Mouse (Mus musculus) stomach, postnatal 0 days (tissue): ENCODE results near the gene Vapb. TPM values are rescaled to one million over a fixed set of nuclear protein-coding genes. Genes with fewer than 3 reads are reported as not detected.

Source experiments
- ATAC-seq: fragments of 200-750 bp; cut with Nextera tagmentation; 2 replicates; pipeline ENCODE4 v1.8.0; 2017; ENCODE audit not compliant: low FRiP score, low TSS enrichment
- DNase-seq: peaks from one replicate; pipeline ENCODE4 v3.0.0-alpha.2; 2016; ENCODE audit warnings: low spot score
- H3K27ac ChIP-seq: fragments of 300-500 bp; sonication (generic); replicated peaks from 2 replicates; pipeline ENCODE4 v1.5.1; 2014; ENCODE audit warnings: mild to moderate bottlenecking, control low read depth
- H3K27me3 ChIP-seq: fragments of 300-500 bp; sonication (generic); 2 replicates; pipeline ENCODE4 v1.6.1; 2014; ENCODE audit warnings: low read length; ENCODE audit not compliant: control insufficient read depth, insufficient read depth
- H3K36me3 ChIP-seq: fragments of 300-500 bp; sonication (generic); 2 replicates; pipeline ENCODE4 v1.6.1; 2014; ENCODE audit warnings: low read length, mixed read lengths; ENCODE audit not compliant: control insufficient read depth, insufficient read depth
- H3K4me1 ChIP-seq: fragments of 300-500 bp; sonication (generic); replicated peaks from 2 replicates; pipeline ENCODE4 v1.6.1; 2014; ENCODE audit warnings: antibody characterized with exemption; ENCODE audit not compliant: control insufficient read depth, insufficient read depth
- H3K4me2 ChIP-seq: fragments of 300-500 bp; sonication (generic); replicated peaks from 2 replicates; pipeline ENCODE4 v1.6.1; 2014; ENCODE audit warnings: low read depth, mild to moderate bottlenecking, control low read depth, moderate library complexity
- H3K4me3 ChIP-seq: fragments of 300-500 bp; sonication (generic); 2 replicates; pipeline ENCODE4 v1.5.1; 2014; ENCODE audit warnings: low read depth, low read length, control low read depth
- H3K9ac ChIP-seq: fragments of 300-500 bp; sonication (generic); 2 replicates; pipeline ENCODE4 v1.6.1; 2014; ENCODE audit warnings: mild to moderate bottlenecking, low read length, control low read depth, mixed read lengths
- H3K9me3 ChIP-seq: fragments of 300-500 bp; sonication (generic); 2 replicates; pipeline ENCODE4 v1.6.1; 2016; ENCODE audit warnings: low read length; ENCODE audit not compliant: control insufficient read depth
- CTCF ChIP-seq: IDR thresholded peaks from 2 replicates; pipeline ENCODE4 v1.5.1; 2016; ENCODE audit warnings: antibody characterized with exemption, low read depth, mild to moderate bottlenecking, moderate library complexity
- EP300 ChIP-seq: optimal IDR thresholded peaks from 2 replicates; pipeline ENCODE3; 2016; ENCODE audit warnings: antibody characterized with exemption
- WGBS: fragments of 180-500 bp; shearing (Covaris S2); extraction: QIAGEN DNeasy Blood & Tissue Kit; methylation state at CpG from one replicate; pipeline ENCODE4 v1.1.7; 2014; 5-methylcytosine and 5-hydroxymethylcytosine counted together
- polyA plus RNA-seq: library from polyadenylated mRNA; unstranded; fragments of >200 nt; fragmentation: Nextera tagmentation; extraction: Ambion mirVana; gene quantifications from 2 replicates; pipeline ENCODE4 v1.2.1, GENCODE M21; 2015

The Vapb gene
- polyA plus RNA-seq, 1 experiment from 2014 or later, result 11.1 TPM

GRCm38 (mm10) chr2:173724940-173725807 is 12.1 kb upstream of the Vapb start:
- H3K36me3 ChIP-seq, result no peaks in the 10 kb centered on the region
- H3K27me3 ChIP-seq, result no peaks in the 10 kb centered on the region
- no peak for ATAC-seq
- no peak overlapping the region for H3K4me3 ChIP-seq
- no peak overlapping the region for H3K27ac ChIP-seq
- 71% methylated on average over 15 of the region's 15 CpGs for WGBS
- H3K9me3 ChIP-seq, result no peaks in the 10 kb centered on the region
- TF ChIP-seq CTCF (no peak), EP300 (no peak)
- no peak overlapping the region for H3K4me2 ChIP-seq
- H3K9ac ChIP-seq, result no peak overlapping the region
- H3K4me1 ChIP-seq, result no peaks in the 10 kb centered on the region; the same call in 1 of the 2 replicates
- DNase-seq, result no peak

GRCm38 (mm10) chr2:173725819-173726218 is 11.5 kb upstream of the Vapb start:
- no peak overlapping the region for H3K4me2 ChIP-seq
- 91% methylated on average over 4 of the region's 4 CpGs for WGBS
- H3K4me3 ChIP-seq, result no peak overlapping the region
- no peaks in the 10 kb centered on the region; the same call in 1 of the 2 replicates for H3K4me1 ChIP-seq
- no peaks in the 10 kb centered on the region for H3K9me3 ChIP-seq
- H3K9ac ChIP-seq, result no peak overlapping the region
- no peak for TF ChIP-seq EP300
- TF ChIP-seq CTCF, result no peak
- no peak overlapping the region for H3K27ac ChIP-seq
- ATAC-seq, result no peak
- no peaks in the 10 kb centered on the region for H3K27me3 ChIP-seq
- H3K36me3 ChIP-seq, result no peaks in the 10 kb centered on the region
- no peak for DNase-seq

- DNase-seq, result peak; percentile 24
- no peak overlapping the region for H3K27ac ChIP-seq
- no peak overlapping the region for H3K4me2 ChIP-seq
Observed at GRCm38 (mm10) chr2:173730444-173730966, 6.8 kb upstream of the Vapb start.

GRCm38 (mm10) chr2:173734426-173734825 is 2.9 kb upstream of the Vapb start:
- 46% methylated on average over 2 of the region's 2 CpGs for WGBS
- no peak overlapping the region for H3K4me2 ChIP-seq
- no peak overlapping the region for H3K27ac ChIP-seq
- H3K4me1 ChIP-seq, result peaks cover 6% of the 10 kb centered on the region
- no peak overlapping the region for H3K9ac ChIP-seq
- no peak for TF ChIP-seq CTCF
- no peak for TF ChIP-seq EP300
- DNase-seq, result no peak
- ATAC-seq, result no peak
- H3K27me3 ChIP-seq, result no peaks in the 10 kb centered on the region
- H3K9me3 ChIP-seq, result no peaks in the 10 kb centered on the region
- H3K36me3 ChIP-seq, result no peaks in the 10 kb centered on the region; the same call in 1 of the 2 replicates
- H3K4me3 ChIP-seq, result no peak overlapping the region

More at GRCm38 (mm10) chr2:173730444-173730966, 6.8 kb upstream of the Vapb start:
- H3K4me3 ChIP-seq, result no peak overlapping the region
- H3K9ac ChIP-seq, result 0 out of 2 replicates have a peak overlapping the region, but pooled peaks have one; percentile 27
- no peaks in the 10 kb centered on the region for H3K9me3 ChIP-seq
- H3K27me3 ChIP-seq, result no peaks in the 10 kb centered on the region
- WGBS, result 16% methylated on average over 9 of the region's 9 CpGs
- ATAC-seq, result peak; percentile 75
- H3K36me3 ChIP-seq, result no peaks in the 10 kb centered on the region
- H3K4me1 ChIP-seq, result no peaks in the 10 kb centered on the region
- TF ChIP-seq EP300 (no peak), CTCF (no peak)

- Histone ChIP-seq H3K27ac (peak overlapping the region; percentile 86; the same call in 1 of the 2 replicates), H3K9me3 (no peaks in the 10 kb centered on the region), H3K9ac (peak overlapping the region; percentile 89), H3K4me3 (peak overlapping the region; percentile 85), H3K4me1 (peaks cover 11% of the 10 kb centered on the region), H3K4me2 (peak overlapping the region; percentile 86), H3K27me3 (no peaks in the 10 kb centered on the region), H3K36me3 (no peaks in the 10 kb centered on the region; the same call in 1 of the 2 replicates)
- 75% methylated on average over 9 of the region's 9 CpGs for WGBS
- ATAC-seq (no peak), DNase-seq (no peak)
- TF ChIP-seq CTCF, result no peak
- no peak for TF ChIP-seq EP300
Observed at GRCm38 (mm10) chr2:173738232-173738631, 921 bp downstream of the Vapb start.

- no peaks in the 10 kb centered on the region; the same call in 1 of the 2 replicates for H3K36me3 ChIP-seq
- H3K4me3 ChIP-seq, result no peak overlapping the region
- WGBS, result 85% methylated on average over 7 of the region's 7 CpGs
- no peak overlapping the region for H3K27ac ChIP-seq
- TF ChIP-seq EP300 (no peak), CTCF (no peak)
- ATAC-seq, result no peak
- H3K9ac ChIP-seq, result no peak overlapping the region
- H3K9me3 ChIP-seq, result no peaks in the 10 kb centered on the region
- DNase-seq, result no peak
- no peak overlapping the region for H3K4me2 ChIP-seq
- peaks cover 14% of the 10 kb centered on the region for H3K4me1 ChIP-seq
- H3K27me3 ChIP-seq, result no peaks in the 10 kb centered on the region
Observed at GRCm38 (mm10) chr2:173739107-173739506, 1.8 kb downstream of the Vapb start.
